Mouse (Mus musculus): ENCODE measurements at regions not wholly inside any gene's neighbourhood (a gene's known extent, or its start where the extent isn't known, plus 50 kb on each side); places are given as distances from the start of the nearest gene placed in this dataset.

GRCm38 (mm10) chr11:114435788-114436187 is 232.5 kb upstream of the Rpl38 start:
- H3K27ac ChIP-seq: no peak overlapping the region
- DNase-seq: no peak
- no peaks in the 10 kb centered on the region for H3K36me3 ChIP-seq (ENCODE audit: control insufficient read depth, insufficient read depth, low read length)
- TF ChIP-seq CTCF (IDR thresholded peaks at IDR 0.05) (no peak), EP300 (IDR thresholded peaks at IDR 0.05; ENCODE audit: insufficient read depth, low read depth, low read length) (no peak), POLR2A (IDR thresholded peaks at IDR 0.05; ENCODE audit: insufficient read depth, low read depth, low read length) (no peak)
- H3K4me3 ChIP-seq: no peak overlapping the region
- H3K27me3 ChIP-seq (ENCODE audit: control insufficient read depth, insufficient read depth, low read length): no peaks in the 10 kb centered on the region
- 10% methylated on average over 1 of the region's 1 CpGs for WGBS
- no peaks in the 10 kb centered on the region for H3K79me2 ChIP-seq (replicated peaks; ENCODE audit: control insufficient read depth, insufficient read depth, low read length)
- intact Hi-C loops (cut with DNase I): no loop called here
- no peaks in the 10 kb centered on the region for H3K4me1 ChIP-seq (ENCODE audit: control insufficient read depth, insufficient read depth, low read length)
- no peak overlapping the region for H3K9ac ChIP-seq (ENCODE audit: low read depth, low read length)

GRCm38 (mm10) chr11:114433561-114433960 is 234.8 kb upstream of the Rpl38 start:
- no peak for DNase-seq
- Histone ChIP-seq H3K36me3 (ENCODE audit: control insufficient read depth, insufficient read depth, low read length) (no peaks in the 10 kb centered on the region), H3K9ac (ENCODE audit: low read depth, low read length) (no peak overlapping the region), H3K27me3 (ENCODE audit: control insufficient read depth, insufficient read depth, low read length) (no peaks in the 10 kb centered on the region), H3K79me2 (replicated peaks; ENCODE audit: control insufficient read depth, insufficient read depth, low read length) (no peaks in the 10 kb centered on the region), H3K27ac (no peak overlapping the region), H3K4me3 (no peak overlapping the region), H3K4me1 (ENCODE audit: control insufficient read depth, insufficient read depth, low read length) (no peaks in the 10 kb centered on the region)
- intact Hi-C loops (cut with DNase I): no loop called here
- no peak for TF ChIP-seq CTCF (IDR thresholded peaks at IDR 0.05)
- WGBS: 38% methylated on average over 5 of the region's 5 CpGs

GRCm38 (mm10) chr11:114425447-114425846 is 242.9 kb upstream of the Rpl38 start:
- Histone ChIP-seq H3K4me1 (ENCODE audit: control insufficient read depth, insufficient read depth, low read length) (no peaks in the 10 kb centered on the region), H3K36me3 (ENCODE audit: control insufficient read depth, insufficient read depth, low read length) (no peaks in the 10 kb centered on the region), H3K27me3 (ENCODE audit: control insufficient read depth, insufficient read depth, low read length) (no peaks in the 10 kb centered on the region), H3K79me2 (replicated peaks; ENCODE audit: control insufficient read depth, insufficient read depth, low read length) (no peaks in the 10 kb centered on the region), H3K27ac (no peak overlapping the region), H3K4me3 (no peak overlapping the region), H3K9ac (ENCODE audit: low read depth, low read length) (no peak overlapping the region)
- no peak for DNase-seq
- WGBS: 91% methylated on average over 14 of the region's 14 CpGs
- intact Hi-C loops (cut with DNase I): no loop called here
- no peak for TF ChIP-seq CTCF (IDR thresholded peaks at IDR 0.05)
- TF ChIP-seq POLR2A (IDR thresholded peaks at IDR 0.05; ENCODE audit: insufficient read depth, low read depth, low read length): no peak
- TF ChIP-seq EP300 (IDR thresholded peaks at IDR 0.05; ENCODE audit: insufficient read depth, low read depth, low read length): no peak

GRCm38 (mm10) chr11:114423322-114423721 is 245.0 kb upstream of the Rpl38 start:
- TF ChIP-seq POLR2A (IDR thresholded peaks at IDR 0.05; ENCODE audit: insufficient read depth, low read depth, low read length) (no peak), CTCF (IDR thresholded peaks at IDR 0.05) (no peak), EP300 (IDR thresholded peaks at IDR 0.05; ENCODE audit: insufficient read depth, low read depth, low read length) (no peak)
- intact Hi-C loops (cut with DNase I): no loop called here
- H3K4me3 ChIP-seq: no peak overlapping the region
- DNase-seq: no peak
- WGBS: 63% methylated on average over 19 of the region's 19 CpGs
- H3K27me3 ChIP-seq (ENCODE audit: control insufficient read depth, insufficient read depth, low read length): no peaks in the 10 kb centered on the region
- no peaks in the 10 kb centered on the region for H3K4me1 ChIP-seq (ENCODE audit: control insufficient read depth, insufficient read depth, low read length)
- H3K79me2 ChIP-seq (replicated peaks; ENCODE audit: control insufficient read depth, insufficient read depth, low read length): no peaks in the 10 kb centered on the region
- H3K36me3 ChIP-seq (ENCODE audit: control insufficient read depth, insufficient read depth, low read length): no peaks in the 10 kb centered on the region
- no peak overlapping the region for H3K9ac ChIP-seq (ENCODE audit: low read depth, low read length)
- H3K27ac ChIP-seq: no peak overlapping the region

GRCm38 (mm10) chr11:114419002-114419401 is 249.3 kb upstream of the Rpl38 start:
- H3K4me3 ChIP-seq: no peak overlapping the region

GRCm38 (mm10) chr11:114416168-114416567 is 252.2 kb upstream of the Rpl38 start:
- Histone ChIP-seq H3K4me3 (no peak overlapping the region), H3K27ac (no peak overlapping the region), H3K27me3 (ENCODE audit: control insufficient read depth, insufficient read depth, low read length) (no peaks in the 10 kb centered on the region), H3K9ac (ENCODE audit: low read depth, low read length) (no peak overlapping the region), H3K79me2 (replicated peaks; ENCODE audit: control insufficient read depth, insufficient read depth, low read length) (no peaks in the 10 kb centered on the region), H3K36me3 (ENCODE audit: control insufficient read depth, insufficient read depth, low read length) (no peaks in the 10 kb centered on the region), H3K4me1 (ENCODE audit: control insufficient read depth, insufficient read depth, low read length) (no peaks in the 10 kb centered on the region)
- DNase-seq: no peak
- intact Hi-C loops (cut with DNase I): no loop called here
- 32% methylated on average over 6 of the region's 6 CpGs for WGBS
- no peak for TF ChIP-seq CTCF (IDR thresholded peaks at IDR 0.05)
- TF ChIP-seq POLR2A (IDR thresholded peaks at IDR 0.05; ENCODE audit: insufficient read depth, low read depth, low read length): no peak
- no peak for TF ChIP-seq EP300 (IDR thresholded peaks at IDR 0.05; ENCODE audit: insufficient read depth, low read depth, low read length)

More at GRCm38 (mm10) chr11:114419002-114419401, 249.3 kb upstream of the Rpl38 start:
- no peak overlapping the region for H3K9ac ChIP-seq (ENCODE audit: low read depth, low read length)
- WGBS: 83% methylated on average over 7 of the region's 7 CpGs
- intact Hi-C loops (cut with DNase I): no loop called here
- H3K79me2 ChIP-seq (replicated peaks; ENCODE audit: control insufficient read depth, insufficient read depth, low read length): no peaks in the 10 kb centered on the region
- DNase-seq: no peak
- no peaks in the 10 kb centered on the region for H3K36me3 ChIP-seq (ENCODE audit: control insufficient read depth, insufficient read depth, low read length)
- H3K27me3 ChIP-seq (ENCODE audit: control insufficient read depth, insufficient read depth, low read length): no peaks in the 10 kb centered on the region
- no peaks in the 10 kb centered on the region for H3K4me1 ChIP-seq (ENCODE audit: control insufficient read depth, insufficient read depth, low read length)
- TF ChIP-seq POLR2A (IDR thresholded peaks at IDR 0.05; ENCODE audit: insufficient read depth, low read depth, low read length) (no peak), CTCF (IDR thresholded peaks at IDR 0.05) (peak; percentile 31)
- H3K27ac ChIP-seq: no peak overlapping the region

Measured in heart, adult 2 months (tissue).